Mouse (Mus musculus): ENCODE measurements around the gene Ano4. TPM values are rescaled to one million over a fixed set of nuclear protein-coding genes. Genes with fewer than 3 reads are reported as not detected.

Gene Ano4
- total RNA-seq (2021): 10 to 100 TPM; 22.5 to 24.0 TPM

DNA sequence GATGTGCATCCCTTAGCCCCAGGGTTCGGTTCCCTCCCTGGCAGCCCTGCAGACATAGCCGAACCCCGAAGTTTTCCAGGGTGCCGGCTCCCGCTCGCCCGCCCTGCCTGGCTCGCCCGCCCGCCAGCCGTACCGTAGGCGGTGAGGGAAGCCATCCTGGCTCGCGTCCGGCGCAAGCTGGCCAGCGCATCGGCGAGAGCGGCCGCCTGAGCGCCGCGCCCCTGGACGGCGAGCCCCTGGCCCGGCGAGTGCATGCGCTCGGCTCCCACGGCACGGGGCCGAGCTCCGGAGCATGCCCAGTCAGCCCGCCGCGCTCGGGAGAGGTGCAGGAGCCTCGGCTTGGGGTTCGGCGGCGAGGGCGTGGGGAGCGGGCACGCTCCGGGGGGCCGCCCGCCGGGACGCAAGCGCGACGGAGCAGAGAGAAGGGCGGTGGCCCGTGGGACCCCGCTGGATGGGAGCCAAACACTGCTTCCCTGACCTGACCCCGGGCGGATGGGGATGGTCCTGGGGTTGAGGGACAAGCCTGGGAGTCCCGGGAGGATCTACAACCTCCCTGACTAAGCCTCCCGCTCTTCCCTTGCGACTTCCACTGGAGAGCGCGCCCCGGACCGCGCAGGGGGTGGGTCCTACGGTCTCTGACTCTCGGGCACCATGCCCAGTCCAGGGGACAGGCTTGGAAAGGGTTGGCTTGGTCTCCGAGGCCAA, at the start of gene Ano4:
Gene Ano4 (minus strand): TSS at position 272 of the 705 bp plus-strand sequence.
- peak; percentile 4 to 69 for DNase-seq (ENCODE audit: extremely low spot score in 1 of 2, low spot score in 2 of 2)
- intact Hi-C loops (cut with DNase I): no loop called here

GRCm38 (mm10) chr10:89392687-89393086, 48.1 kb upstream of the Ano4 start:
- DNase-seq (ENCODE audit: extremely low spot score in 1 of 2, low spot score in 2 of 2): no peak
- intact Hi-C loops (cut with DNase I): no loop called here

DNA sequence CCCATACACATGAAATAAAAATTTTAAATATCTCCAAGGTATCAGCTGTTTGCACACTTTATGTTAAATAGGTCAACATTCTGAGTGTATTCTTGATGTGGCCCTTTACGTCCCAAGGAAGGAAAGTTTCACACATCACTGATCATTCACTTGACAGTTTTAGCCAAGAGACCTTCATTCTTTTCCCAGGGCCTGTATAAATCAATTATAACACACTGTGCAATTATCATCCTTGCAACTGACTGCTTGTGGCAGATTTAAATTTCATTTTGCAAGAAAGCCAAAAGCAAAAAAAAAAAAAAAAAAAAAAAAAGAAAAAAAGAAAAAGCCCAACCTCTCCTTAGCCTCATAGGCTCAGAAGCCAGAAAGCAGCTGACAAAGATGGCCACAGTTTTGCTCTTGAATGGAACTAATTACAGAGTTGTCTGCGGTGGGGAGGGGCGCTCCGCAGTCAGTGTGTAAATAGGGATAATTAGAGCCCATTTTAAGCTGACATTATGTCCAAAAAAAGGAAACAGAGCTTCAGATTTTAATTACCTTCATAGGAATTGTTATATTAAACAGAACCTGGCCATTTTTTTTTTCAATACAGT, 47.1 kb upstream of the Ano4 start:
- intact Hi-C loops (cut with DNase I): no loop called here
- peak in 1 of 2 experiments; percentile 20 for DNase-seq (ENCODE audit: extremely low spot score in 1 of 2, low spot score in 2 of 2)

DNA sequence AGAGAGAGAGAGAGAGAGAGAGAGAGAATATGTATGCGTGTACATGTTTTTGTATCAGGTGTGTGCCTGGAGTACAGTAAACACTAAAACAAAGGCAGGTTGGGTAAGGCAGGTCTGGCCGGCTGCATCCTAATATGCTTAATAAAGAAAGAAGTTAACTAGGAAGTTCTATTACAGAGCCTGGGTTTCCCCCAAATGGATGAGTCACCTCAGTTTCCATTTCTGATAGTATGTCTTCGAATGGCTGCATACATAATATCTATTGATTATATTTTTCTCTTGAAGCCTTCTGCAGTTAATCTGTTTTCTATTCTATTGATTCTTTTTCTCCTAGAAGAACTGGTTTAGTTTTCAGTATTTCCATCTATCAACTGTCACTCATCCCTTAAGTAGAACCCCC, 41.9 kb upstream of the Ano4 start:
- DNase-seq (ENCODE audit: extremely low spot score in 1 of 2, low spot score in 2 of 2): no peak
- intact Hi-C loops (cut with DNase I): no loop called here

- peak in 1 of 2 experiments; percentile 78 for DNase-seq (ENCODE audit: extremely low spot score in 1 of 2, low spot score in 2 of 2)
- intact Hi-C loops (cut with DNase I): loop anchor here (5.0 kb wide), 1 partner anchor 56 kb away; no protein-coding TSS in a partner anchor
Observed at GRCm38 (mm10) chr10:89383462-89383861, 38.9 kb upstream of the Ano4 start.

DNA sequence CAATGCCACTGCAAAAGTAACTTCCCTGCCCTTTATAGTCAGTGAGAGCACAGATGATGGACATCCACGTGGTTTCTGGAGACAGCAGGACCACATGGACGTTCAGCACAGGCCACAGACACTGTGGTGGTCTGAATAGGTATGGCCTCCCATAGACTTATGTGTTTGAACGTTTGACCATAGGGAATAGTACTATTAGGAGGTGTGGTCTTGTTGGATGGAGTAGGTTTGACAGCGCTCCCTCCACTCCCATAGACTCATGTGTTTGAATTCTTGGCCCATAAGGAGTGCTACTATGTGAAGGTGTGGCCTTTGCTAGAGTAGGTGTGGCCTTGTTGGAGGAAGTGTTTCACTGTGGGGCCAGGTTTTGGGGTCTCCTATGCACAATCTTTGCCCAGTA, 33.2 kb upstream of the Ano4 start:
- no peak for DNase-seq (ENCODE audit: extremely low spot score in 1 of 2, low spot score in 2 of 2)
- intact Hi-C loops (cut with DNase I): no loop called here

GRCm38 (mm10) chr10:89370051-89370450, 25.5 kb upstream of the Ano4 start:
- intact Hi-C loops (cut with DNase I): no loop called here
- no peak for DNase-seq (ENCODE audit: extremely low spot score in 1 of 2, low spot score in 2 of 2)

DNA sequence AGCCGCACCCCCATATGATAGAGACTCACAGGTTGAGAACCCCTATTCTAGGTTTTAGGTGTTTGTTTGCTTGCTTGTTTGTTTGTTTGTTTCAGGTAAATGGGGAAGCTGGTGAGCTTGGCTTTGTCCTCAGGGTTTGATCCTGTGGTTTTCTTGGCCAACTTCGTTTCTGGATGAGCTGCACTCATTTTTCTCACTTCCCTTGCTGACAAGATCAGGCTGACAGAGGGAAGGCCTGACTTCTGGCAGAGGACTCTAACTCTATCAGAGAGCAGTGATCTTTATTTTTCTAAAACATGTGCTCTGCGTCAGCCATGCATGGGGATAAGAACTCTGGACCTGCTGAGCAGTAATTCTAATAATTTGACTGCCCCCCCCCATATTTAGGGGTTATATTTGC, 14.4 kb upstream of the Ano4 start:
- intact Hi-C loops (cut with DNase I): no loop called here
- DNase-seq (ENCODE audit: extremely low spot score in 1 of 2, low spot score in 2 of 2): no peak

- DNase-seq (ENCODE audit: extremely low spot score in 1 of 2, low spot score in 2 of 2): no peak
- intact Hi-C loops (cut with DNase I): no loop called here
Observed at GRCm38 (mm10) chr10:89354639-89355038, 10.1 kb upstream of the Ano4 start.

DNA sequence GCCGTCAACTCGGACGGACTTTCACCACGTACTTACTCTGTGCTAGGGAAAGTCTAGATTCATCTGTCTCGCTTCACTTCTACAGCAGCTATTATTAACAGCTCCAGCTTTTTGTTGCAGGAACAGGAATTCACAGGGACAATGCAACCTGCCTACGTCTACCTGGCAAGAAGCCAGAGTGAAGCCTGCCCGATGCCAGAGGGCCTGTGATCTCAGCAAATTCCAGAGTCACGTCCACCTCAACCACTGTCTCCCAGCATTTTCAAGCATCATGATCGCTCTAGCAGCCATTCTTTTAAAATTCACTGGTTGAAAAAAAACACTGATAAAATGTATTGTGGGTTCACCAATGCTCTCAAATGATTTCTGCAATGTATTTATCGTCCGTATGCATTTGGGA, 6.9 kb upstream of the Ano4 start:
- no peak for DNase-seq (ENCODE audit: extremely low spot score in 1 of 2, low spot score in 2 of 2)
- intact Hi-C loops (cut with DNase I): no loop called here

DNA sequence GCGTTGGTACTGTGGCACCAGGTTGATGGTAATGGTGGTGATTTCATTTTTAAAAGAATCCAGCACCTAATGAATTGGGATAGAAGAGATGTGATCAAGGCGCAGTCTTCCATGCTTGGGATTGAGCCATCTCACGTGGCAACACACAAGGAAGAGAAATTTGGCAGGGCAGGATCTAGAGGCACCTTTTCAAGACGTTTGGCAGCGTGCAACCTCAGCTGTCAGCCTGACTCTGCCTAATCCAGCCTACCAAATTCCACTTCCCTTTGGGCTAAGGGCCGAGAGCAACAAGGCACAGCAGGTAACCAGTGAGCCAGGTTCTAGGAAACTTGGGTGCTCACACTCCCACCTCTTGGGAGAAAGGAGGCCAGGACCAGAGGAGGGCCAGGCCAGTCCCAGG, 1.0 kb upstream of the Ano4 start:
- intact Hi-C loops (cut with DNase I): no loop called here
- no peak for DNase-seq (ENCODE audit: extremely low spot score in 1 of 2, low spot score in 2 of 2)

DNA sequence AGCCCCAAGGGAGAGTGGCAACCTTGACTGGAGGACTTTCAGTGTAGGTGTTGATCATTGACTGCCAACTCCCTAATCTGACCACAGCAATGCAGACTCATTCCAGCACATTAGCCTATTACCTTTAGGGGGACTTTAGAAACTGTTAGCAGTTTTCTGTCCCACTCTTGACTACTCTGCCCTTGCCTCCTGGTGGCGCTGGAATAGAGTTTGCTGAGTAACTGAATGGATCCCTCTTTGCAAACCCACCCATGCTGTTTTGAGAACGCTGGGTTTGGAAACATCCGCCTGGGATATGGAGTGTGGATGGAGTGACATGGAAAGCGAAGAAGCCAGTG, 603 bp upstream of the Ano4 start:
- intact Hi-C loops (cut with DNase I): no loop called here
- DNase-seq (ENCODE audit: extremely low spot score in 1 of 2, low spot score in 2 of 2): peak in 1 of 2 experiments; percentile 25

DNA sequence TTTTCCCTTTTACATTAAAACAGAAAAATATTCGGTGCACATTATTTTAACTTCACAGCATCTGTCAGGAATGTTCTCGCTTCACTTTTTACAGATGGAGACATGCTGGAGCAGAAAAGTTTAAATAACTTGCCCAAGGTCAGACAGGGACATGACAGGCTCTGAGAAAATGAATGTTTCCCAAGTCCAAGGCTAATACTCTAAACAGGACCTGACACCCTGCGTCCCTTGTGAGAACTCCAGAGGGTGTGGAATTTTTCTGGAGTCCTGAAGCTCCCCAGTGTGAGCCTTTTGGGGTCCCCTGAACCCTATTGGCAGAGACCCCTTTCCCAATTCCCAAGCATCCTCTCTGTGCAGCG, 451 bp downstream of the Ano4 start:
- intact Hi-C loops (cut with DNase I): no loop called here
- DNase-seq (ENCODE audit: extremely low spot score in 1 of 2, low spot score in 2 of 2): peak in 1 of 2 experiments; percentile 8

DNA sequence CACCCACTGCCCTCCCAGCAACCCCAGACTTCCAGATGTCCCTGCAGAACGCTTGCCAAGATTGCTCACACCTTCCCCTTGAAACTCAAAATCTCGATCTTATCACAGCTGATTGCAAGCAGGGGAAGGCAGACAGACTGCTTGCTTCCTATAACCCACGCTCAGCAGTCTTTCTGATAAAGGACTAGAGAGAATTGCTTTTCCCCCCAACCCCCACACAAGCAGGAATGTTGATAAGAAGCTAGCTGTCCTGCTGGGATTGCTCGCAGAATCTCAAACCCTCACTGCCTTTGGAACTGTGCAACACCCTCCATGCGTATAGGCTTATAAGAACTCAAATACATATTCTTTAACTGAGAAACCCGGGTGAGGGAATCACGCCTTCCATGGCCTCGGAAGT, 846 bp downstream of the Ano4 start:
- intact Hi-C loops (cut with DNase I): no loop called here
- DNase-seq (ENCODE audit: extremely low spot score in 1 of 2, low spot score in 2 of 2): peak in 1 of 2 experiments; percentile 4

DNA sequence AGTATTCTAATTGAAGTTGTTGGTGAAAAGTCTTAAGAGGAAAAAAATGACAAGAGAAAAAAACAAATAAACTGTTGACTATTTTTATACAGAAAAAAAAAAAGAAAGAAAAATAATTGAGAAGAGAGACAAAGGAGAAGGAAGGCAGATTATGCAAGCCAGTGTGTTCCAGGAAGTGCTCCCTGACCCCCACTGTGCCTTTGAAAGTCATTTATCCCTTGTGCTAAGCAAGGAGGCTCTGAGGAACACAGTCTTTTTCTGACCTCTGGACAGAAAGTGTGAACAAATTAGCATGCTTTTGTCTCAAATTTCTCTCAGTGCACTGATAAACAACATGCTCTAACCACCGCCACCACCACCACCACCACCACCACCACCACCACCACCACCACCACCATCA, 14.3 kb downstream of the Ano4 start:
- no peak for DNase-seq (ENCODE audit: extremely low spot score in 1 of 2, low spot score in 2 of 2)
- intact Hi-C loops (cut with DNase I): no loop called here

DNA sequence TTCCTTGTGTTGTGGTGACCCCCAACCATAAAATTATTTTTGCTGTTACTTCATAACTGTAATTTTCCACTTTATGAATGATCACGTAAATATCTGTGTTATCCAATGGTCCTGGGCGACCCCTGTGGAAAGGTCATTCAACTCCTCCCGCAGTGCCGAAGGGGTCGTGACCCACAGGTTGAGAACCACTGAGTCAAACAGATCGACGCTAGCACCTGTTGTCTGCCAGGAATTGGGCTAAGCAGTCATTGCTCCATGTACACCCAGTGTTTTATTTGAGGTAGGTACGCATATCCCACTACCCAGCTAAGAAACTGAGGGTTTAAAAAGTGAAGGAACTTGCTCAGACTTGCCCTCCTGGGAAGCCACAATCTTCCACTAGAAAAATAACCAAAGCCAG, 14.8 kb downstream of the Ano4 start:
- intact Hi-C loops (cut with DNase I): loop anchor here (5.0 kb wide), 4 partner anchors 52 to 302 kb away; partner anchors contain the start of gene Gas2l3
- no peak for DNase-seq (ENCODE audit: extremely low spot score in 1 of 2, low spot score in 2 of 2)

GRCm38 (mm10) chr10:89328876-89329275, 15.7 kb downstream of the Ano4 start:
- no peak for DNase-seq (ENCODE audit: extremely low spot score in 1 of 2, low spot score in 2 of 2)
- intact Hi-C loops (cut with DNase I): loop anchor here (5.0 kb wide), 4 partner anchors 53 to 303 kb away; partner anchors contain the start of gene Gas2l3

GRCm38 (mm10) chr10:89327004-89327511, 17.5 kb downstream of the Ano4 start:
- intact Hi-C loops (cut with DNase I): loop anchor here (5.0 kb wide), 4 partner anchors 55 to 305 kb away; partner anchors contain the start of gene Gas2l3
- DNase-seq (ENCODE audit: extremely low spot score in 1 of 2, low spot score in 2 of 2): peak; percentile 72 to 77

DNA sequence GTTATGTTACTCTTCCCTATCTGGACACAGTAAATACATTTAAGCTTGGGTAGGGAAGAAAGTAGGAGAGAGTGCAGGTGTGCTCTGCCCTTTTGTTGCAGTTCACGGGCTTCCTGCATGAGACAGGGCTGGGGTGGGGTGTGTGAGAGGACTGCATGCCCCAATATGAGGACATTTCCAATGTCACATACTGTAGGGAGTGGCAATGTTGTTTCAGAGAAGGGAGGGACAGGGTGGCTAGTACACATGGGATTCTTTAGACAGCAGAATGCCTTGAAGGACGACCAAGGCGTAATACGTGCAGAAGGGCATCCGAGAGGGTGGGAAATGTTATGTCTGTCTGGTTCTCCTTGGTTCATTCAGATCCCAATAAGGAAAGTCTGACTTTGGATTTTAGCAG, 18.2 kb downstream of the Ano4 start:
- DNase-seq (ENCODE audit: extremely low spot score in 1 of 2, low spot score in 2 of 2): no peak
- intact Hi-C loops (cut with DNase I): loop anchor here (5.0 kb wide), 4 partner anchors 56 to 306 kb away; partner anchors contain the start of gene Gas2l3

GRCm38 (mm10) chr10:89307566-89307965, 37.0 kb downstream of the Ano4 start:
- intact Hi-C loops (cut with DNase I): no loop called here
- no peak for DNase-seq (ENCODE audit: extremely low spot score in 1 of 2, low spot score in 2 of 2)
